Mouse (Mus musculus): ENCODE results near the gene Esyt2.
"Not testable (repeated sequence)": the region's sequence is repeated elsewhere in the genome, so short reads cannot be mapped to it uniquely, and the experiment has no call there.

The Esyt2 gene

DNA sequence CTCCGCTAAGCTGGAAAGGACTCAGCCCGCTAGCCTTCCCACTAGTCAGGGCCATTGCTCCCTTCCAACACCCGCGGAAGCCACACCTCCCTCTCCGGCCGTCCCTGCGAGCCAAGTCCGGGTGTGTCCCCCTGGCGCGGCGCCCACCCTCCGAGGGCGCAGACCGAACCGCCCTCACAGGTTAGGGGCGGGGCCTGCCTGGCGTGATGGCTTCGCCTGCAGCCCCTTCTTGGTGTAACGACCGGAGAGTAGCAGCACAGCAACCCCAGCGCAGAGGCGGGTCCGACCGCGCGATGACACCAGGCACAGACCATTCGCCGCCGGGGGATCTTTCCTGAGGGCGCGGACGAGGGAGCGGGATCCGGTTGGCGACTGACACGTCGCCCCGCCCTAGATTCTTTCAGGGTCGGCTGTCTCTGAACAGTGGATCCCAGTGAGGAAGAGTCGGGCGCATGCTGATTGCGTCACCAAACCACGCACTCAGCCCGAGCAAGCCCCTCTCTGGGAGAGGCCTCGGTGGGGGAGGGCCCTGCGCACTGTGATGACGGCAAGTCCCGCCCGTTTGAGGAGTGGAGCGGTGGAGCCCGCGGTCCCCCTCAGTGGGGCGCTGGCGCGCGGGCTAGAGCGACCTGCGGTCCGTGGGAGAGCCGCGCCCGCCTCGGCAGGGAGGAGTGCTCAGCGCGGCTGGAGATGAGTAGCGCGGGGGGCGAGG, at the start of gene Esyt2:
Esyt2 (plus strand) TSS at position 544 of the 712 bp plus-strand sequence.
- peak; percentile 100 for DNase-seq (ENCODE audit: low spot score)

- DNase-seq (ENCODE audit: low spot score): peak; percentile 87
These were observed 49.4 kb upstream of the Esyt2 start for GRCm38 (mm10) chr12:116231612-116232011.

DNA sequence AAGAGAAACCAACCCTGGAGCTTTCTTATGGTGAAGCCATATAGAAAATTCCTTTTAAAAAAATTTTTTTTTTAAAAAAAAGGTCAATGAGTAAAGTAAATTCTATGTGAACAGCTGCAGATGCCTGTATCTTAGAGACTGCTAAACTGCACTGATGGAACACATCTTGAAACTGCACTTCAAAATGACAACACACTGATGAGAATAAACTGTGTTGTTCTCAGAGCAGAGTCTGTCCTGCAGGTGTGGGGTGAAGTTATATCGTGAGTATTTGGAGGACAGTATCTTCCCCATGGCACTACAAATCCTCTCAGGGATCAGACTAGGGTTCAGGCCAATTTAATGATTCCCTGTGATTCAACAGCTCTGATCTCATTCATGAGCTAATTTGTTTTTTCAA, 48.9 kb upstream of the Esyt2 start:
- no peak for DNase-seq (ENCODE audit: low spot score)

DNA sequence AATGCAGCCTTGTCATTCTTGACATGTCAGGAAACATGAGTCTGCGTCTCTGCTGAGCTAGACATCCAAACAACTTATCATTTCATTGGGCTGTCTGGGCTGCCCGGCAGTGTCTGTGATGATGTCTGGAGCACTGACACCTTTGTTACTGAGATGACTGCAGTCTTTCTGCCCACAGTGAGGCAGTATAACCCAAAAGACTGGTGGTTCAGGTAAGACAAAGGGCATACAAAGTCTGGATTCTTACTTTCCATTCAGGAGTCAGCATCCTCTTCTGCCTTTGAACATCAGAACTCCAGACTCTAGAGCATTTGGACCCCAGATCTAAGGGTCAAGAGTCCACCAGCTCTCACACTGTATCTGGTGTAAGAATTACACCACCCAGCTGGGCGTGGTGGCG, 45.6 kb upstream of the Esyt2 start:
- no peak for DNase-seq (ENCODE audit: low spot score)

DNA sequence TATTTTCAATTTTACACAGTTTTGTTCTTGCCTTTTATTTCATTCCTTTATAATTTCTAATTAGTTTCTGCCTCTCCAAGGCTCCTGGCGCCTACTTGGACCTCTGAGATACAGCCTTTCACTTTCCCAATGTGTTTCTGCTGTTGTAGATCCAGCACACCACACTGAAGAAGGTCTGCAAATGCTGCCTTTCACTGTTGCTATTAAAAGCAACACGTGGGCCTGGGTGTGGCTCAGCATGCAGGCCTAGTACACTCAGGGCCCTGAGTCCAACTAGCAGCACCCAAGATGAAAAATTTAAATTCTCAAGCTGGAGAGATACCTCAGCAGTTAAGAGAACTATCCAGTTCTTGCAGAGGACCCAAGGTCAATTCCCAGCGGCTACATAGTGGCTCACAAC, 44.3 kb upstream of the Esyt2 start:
- DNase-seq (ENCODE audit: low spot score): no peak

DNA sequence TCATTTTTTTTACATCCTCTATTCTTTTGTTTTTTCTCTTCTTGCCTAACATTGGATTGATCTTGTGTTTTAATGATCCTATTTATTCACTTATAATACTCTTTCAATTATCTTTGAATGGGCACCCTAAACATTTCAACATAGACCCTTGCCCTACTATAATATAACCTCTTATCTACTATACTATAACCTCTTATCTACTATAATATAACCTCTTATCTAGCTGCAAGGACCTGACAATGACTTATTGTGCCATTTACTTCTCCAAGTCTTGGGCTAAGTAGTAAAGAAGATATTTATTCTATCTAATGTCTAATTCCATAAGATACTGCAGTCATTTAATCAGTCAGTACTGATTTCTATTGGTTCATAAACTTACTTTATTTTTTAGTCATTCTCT, 42.6 kb upstream of the Esyt2 start:
- DNase-seq (ENCODE audit: low spot score): no peak

DNA sequence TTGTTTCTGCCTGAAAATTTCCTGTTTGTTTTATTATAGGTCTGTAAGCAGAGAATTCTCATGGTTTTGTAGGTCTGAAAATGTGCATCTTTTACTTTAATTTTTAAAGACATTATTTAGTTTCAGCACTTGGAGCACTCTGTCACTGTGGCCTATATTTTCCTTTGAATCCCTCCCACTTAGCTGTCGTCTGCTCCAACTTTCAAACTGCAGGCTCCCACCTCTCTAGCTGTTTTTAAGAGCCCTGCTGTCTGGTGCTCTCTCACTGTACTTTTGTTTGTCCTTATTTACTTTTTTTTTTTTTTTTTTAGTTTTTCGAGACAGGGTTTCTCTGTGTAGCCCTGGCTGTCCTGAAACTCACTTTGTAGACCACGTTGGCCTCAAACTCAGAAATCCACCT, 42.2 kb upstream of the Esyt2 start:
- no peak for DNase-seq (ENCODE audit: low spot score)

DNA sequence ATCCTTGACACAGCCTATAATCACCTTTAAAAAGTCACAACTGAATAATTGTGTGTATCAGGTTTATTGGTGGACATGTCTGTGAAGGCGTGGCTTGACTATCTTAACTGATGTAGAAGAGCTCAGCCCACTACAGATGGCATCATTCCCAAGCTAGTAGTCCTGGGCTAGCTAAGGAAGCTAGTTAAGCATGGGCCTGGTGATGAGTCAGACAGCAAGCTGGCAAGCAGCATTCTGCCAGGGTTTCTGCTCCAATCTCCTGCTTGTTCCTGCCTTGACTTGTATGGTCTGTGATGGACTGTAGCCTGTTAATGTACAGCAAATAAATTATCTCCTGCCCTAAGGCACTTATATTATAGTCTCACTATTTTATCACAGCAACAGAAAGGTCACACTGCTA, 36.4 kb upstream of the Esyt2 start:
- DNase-seq (ENCODE audit: low spot score): no peak

DNA sequence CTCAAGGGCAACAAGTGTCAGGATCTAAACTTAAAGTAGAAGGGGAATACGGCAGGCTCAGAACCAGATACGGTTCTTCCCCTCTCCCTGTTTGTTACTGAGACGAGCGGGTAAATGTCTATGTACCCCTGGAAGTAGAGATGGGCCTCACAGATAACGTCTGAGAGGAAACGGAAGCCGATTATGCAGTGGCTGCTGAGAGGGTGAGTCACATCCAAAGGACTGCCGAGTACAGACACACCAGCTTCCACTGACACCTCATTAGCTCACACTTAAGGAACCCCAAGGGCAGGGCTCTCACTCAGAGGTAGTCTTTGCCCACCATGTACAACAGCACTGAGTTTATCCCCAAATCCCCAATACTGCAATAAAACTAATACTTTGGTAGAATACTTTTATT, 26.3 kb upstream of the Esyt2 start:
- no peak for DNase-seq (ENCODE audit: low spot score)

DNA sequence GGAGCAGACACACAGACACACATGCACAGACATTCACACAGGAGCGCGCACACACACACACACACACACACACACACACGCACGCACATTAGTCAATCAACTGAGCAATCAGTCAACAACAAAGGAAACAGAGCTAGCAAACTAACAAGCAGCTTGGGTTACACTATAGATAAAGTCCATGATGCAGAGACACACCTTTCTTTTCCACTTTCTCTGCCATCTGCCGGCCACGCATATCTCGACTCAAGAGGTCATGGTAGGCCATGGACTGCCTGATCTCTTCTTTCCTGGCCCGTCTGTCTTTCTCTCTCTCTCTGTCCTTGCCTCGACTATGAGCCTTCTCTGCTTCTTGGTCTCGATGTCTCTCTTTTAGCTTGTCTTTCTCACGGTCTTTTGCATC, 25.4 kb upstream of the Esyt2 start:
- DNase-seq (ENCODE audit: low spot score): no peak

DNA sequence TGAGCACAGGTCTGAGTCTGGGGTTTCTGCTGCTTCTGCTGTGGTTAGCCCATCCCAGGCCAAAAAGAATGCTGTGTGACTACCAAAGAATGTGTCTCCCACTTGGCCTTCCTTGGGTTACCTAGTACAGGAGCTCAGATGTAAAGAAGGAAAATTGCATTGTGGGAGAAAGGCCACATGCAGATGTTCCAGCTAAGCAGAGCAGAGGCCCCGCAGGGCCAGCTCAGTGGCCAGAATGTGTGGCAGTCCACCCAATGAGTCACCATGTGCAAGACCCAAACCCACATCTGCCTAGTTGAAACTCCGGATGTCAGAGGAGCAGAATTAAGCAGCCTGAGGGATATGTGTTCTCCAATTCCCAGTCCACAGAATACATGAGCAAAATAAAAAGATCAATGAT, 22.7 kb upstream of the Esyt2 start:
- no peak for DNase-seq (ENCODE audit: low spot score)

- DNase-seq (ENCODE audit: low spot score): peak; percentile 88
These were observed 18.2 kb upstream of the Esyt2 start, which contains the start of gene Wdr60 for GRCm38 (mm10) chr12:116262555-116263341. TSS of gene Wdr60 (minus strand) at chr12:116263022.

- DNase-seq (ENCODE audit: low spot score): no peak
These were observed 16.2 kb upstream of the Esyt2 start for GRCm38 (mm10) chr12:116264756-116265155.

GRCm38 (mm10) chr12:116265275-116265674, 15.7 kb upstream of the Esyt2 start:
- no peak for DNase-seq (ENCODE audit: low spot score)

GRCm38 (mm10) chr12:116269450-116269849, 11.5 kb upstream of the Esyt2 start:
- peak; percentile 42 for DNase-seq (ENCODE audit: low spot score)

- no peak for DNase-seq (ENCODE audit: low spot score)
These were observed 10.5 kb upstream of the Esyt2 start for GRCm38 (mm10) chr12:116270538-116270937.

GRCm38 (mm10) chr12:116271071-116271470, 9.9 kb upstream of the Esyt2 start:
- DNase-seq (ENCODE audit: low spot score): no peak

- no peak for DNase-seq (ENCODE audit: low spot score)
These were observed 7.3 kb upstream of the Esyt2 start for GRCm38 (mm10) chr12:116273733-116274132.

DNA sequence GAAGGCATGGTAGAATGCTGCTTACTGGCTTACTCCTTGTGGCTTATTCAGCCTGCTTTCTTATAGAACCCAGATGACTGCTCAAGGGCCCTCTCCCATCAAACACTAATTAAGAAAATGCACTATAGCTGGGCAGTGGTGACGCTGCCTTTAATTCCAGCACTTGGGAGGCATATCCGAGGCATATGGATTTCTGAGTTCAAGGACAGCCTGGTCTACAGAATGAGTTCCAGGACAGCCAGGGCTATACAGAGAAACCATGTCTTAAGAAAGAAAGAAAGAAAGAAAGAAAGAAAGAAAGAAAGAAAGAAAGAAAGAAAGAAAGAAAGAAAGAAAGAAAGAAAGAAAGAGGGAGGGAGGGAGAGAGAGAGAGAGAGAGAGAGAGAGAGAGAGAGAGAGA, 5.9 kb upstream of the Esyt2 start, which contains the start of gene Gm11027:
Gm11027 (plus strand) TSS at position 301 of the 400 bp plus-strand sequence.
- not testable (repeated sequence) for DNase-seq (ENCODE audit: low spot score)

GRCm38 (mm10) chr12:116275631-116276030, 5.4 kb upstream of the Esyt2 start:
- DNase-seq (ENCODE audit: low spot score): no peak

DNA sequence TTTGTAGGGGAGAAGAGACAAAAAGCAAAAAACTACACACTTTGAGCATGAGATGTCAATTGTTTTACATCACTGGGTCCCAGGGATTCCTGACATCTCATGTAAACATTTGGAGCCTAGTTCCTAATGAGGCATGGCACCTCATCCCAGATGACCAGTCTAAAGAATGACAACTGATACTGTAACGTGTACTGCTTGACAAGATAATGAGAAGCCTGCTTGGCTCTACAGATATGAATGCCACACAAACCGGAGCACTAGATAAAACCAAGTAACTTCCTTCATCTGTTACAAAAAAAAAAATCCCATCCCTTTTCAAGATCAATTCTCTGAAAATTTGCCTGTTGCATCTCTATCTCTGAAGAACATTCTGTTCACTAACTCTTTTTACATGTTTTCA, 4.0 kb upstream of the Esyt2 start:
- DNase-seq (ENCODE audit: low spot score): no peak

- DNase-seq (ENCODE audit: low spot score): no peak
These were observed 2.5 kb upstream of the Esyt2 start for GRCm38 (mm10) chr12:116278541-116278940.

DNA sequence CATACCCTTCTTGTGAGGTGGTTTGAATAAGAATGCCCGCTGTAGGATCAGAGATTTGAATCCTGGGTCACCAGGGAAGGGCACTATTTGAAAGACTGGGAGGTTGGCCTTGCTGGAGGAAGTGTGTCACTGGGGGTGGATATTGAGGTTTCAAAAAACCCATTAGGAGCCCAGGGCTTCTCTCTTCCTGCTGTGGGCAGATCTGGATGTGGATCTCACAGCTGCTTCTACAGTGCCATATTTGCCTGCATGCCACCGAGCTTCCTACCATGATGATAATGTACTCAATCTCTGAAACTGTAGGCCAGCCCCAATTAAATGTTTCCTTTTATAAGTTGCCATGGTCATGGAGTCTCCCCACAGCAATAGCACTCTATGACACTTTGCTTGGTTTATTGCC, 1.8 kb upstream of the Esyt2 start:
- no peak for DNase-seq (ENCODE audit: low spot score)
